Mouse (Mus musculus) ovary, adult 18-20 months (tissue): ENCODE results near the gene Rcan1.

ENCODE experiments used
- DNase-seq: peaks from one replicate; pipeline ENCODE4 v3.0.0; 2022; ENCODE audit warnings: low spot score, mixed read lengths

Gene Rcan1

DNA sequence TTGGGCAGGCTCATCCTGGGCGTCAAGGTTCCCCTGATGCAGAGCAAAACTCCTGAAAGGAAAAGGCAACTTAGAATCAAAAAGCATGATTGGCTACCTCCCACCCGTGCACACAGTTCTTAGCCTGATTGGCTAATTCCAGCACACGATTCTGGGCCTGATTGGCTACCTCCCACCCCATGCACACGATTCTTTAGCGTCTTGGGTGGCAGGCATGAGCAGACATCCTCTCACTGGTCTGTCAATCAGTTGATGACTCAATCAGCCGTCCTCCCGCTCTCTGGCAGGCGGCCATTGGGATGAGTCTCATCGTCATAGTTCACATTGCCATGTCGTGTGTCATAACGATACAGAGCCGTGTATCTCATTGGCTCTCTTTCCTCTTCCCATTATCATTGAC is 121.7 kb downstream of the Rcan1 start:
- no peak for DNase-seq

DNA sequence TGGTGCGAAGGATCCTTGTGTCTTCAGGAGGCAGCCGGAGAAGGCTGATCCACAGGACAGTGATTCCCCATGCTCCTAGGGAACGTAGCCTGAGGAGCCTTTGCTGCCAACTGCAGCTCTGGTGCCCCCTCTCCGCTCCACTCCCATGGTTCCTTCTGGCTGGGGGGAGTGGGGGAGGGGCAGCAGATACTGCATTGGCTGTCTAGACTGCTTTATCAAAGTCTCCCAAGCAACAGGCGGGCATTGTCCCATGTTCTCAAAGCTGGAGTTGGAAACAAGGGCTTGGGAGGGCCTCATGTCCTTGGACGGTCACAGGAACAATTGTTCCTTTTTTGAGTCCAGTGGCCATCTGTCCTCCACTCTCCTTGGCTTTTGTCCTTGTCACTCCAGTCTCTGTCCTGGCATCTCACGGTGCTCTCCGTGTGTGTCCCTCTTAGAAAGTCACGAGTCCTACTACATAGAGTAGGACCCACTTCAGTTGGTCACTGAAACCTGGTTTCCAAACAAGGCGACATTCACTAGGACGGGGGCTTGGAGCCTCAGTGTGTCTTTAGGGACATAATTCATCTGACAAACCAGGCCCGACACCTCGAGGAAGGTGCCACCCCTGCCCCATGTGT is 124.3 kb downstream of the Rcan1 start:
- DNase-seq = peak; percentile 67

DNA sequence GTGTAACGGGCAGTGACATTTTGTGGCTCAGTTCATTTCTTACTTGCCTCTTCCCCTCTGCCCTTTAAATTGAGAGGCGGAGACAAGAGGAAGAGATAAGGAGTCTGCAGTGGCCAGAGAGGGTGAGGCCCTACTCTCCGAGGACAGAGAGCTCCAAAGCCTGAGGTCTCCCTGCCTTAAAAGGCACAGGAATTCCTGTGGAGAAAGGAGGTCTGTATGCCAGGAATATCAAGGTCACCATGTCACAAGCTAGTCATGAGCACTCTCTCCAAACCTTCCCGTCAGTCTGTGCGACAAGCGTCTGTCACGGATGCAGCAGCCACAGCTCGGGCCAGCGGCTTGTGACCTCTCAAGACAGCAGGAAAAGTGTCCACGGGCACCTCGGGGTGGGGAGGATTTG is 125.5 kb downstream of the Rcan1 start:
- peak; percentile 53 for DNase-seq
